Mouse (Mus musculus) testis, adult 2 months (tissue): ENCODE measurements around the gene Mdga2.

Experiments used
- CTCF ChIP-seq: fragments of 200-500 bp; IDR thresholded peaks from 2 replicates; pipeline ENCODE4 v1.5.1; 2012; ENCODE audit warnings: low read depth, mild to moderate bottlenecking, inconsistent platforms, low read length, moderate library complexity; ENCODE audit not compliant: control insufficient read depth, insufficient read depth, insufficient replicate concordance
- POLR2A ChIP-seq: fragments of 200-500 bp; IDR thresholded peaks from 2 replicates; pipeline ENCODE4 v1.6.1; 2012; ENCODE audit warnings: low read depth, mild to moderate bottlenecking, inconsistent platforms, low read length, moderate library complexity; ENCODE audit not compliant: control insufficient read depth

GRCm38 (mm10) chr12:66556178-66556820, 666.0 kb downstream of the Mdga2 start:
- no peak for TF ChIP-seq CTCF
- no peak for TF ChIP-seq POLR2A
